Mouse (Mus musculus): ENCODE results near the gene Peak1. TPM values are rescaled to one million over a fixed set of nuclear protein-coding genes. Genes with fewer than 3 reads are reported as not detected.
"Not testable (repeated sequence)": the region's sequence is repeated elsewhere in the genome, so short reads cannot be mapped to it uniquely, and the experiment has no call there.

The Peak1 gene
- polyA plus RNA-seq, 1 experiment from 2014 or later = 11.2 TPM

- H3K9me3 ChIP-seq (replicated peaks) = no peaks in the 10 kb centered on the region
- WGBS = 63% methylated on average over 3 of the region's 3 CpGs
- H3K4me2 ChIP-seq (replicated peaks) = no peak overlapping the region
- peaks cover 10% of the 10 kb centered on the region for H3K36me3 ChIP-seq
- no peak overlapping the region for H3K9ac ChIP-seq
- H3K27me3 ChIP-seq = no peaks in the 10 kb centered on the region
- no peak overlapping the region for H3K4me3 ChIP-seq (replicated peaks)
- H3K4me1 ChIP-seq = no peaks in the 10 kb centered on the region
- H3K27ac ChIP-seq (replicated peaks) = 0 out of 2 replicates have a peak overlapping the region, but pooled peaks have one; percentile 0
- no peak for ATAC-seq (ENCODE audit: insufficient number of reproducible peaks, low FRiP score, low TSS enrichment, low read depth)
Measured at GRCm38 (mm10) chr9:56242686-56243085, 175.2 kb downstream of the Peak1 start.

DNA sequence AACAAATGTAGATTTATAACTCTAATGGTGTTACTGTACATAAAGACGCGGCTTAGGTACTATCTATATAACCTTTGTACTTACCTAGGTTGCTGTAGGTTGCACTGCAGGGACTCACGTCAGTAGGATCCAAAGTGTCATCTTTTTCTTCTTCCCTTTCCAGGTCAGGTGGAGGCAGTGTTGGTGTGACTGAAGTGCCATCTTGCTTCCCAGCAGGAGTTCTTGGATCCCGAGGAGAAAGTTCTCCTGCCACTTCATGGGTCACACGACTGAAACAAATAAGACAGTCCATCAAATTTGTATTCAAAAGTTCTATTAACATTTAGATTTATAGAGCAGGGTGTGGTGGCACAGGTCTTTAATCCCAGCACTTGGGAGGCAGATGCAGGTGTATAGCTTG is 176.8 kb downstream of the Peak1 start:
- Histone ChIP-seq H3K4me2 (replicated peaks) (no peak overlapping the region), H3K9ac (no peak overlapping the region), H3K36me3 (peaks cover 10% of the 10 kb centered on the region), H3K4me1 (no peaks in the 10 kb centered on the region), H3K27ac (replicated peaks) (no peak overlapping the region), H3K9me3 (replicated peaks) (no peaks in the 10 kb centered on the region), H3K4me3 (replicated peaks) (no peak overlapping the region), H3K27me3 (no peaks in the 10 kb centered on the region)
- 96% methylated on average over 5 of the region's 5 CpGs for WGBS
- ATAC-seq (ENCODE audit: insufficient number of reproducible peaks, low FRiP score, low TSS enrichment, low read depth) = no peak

GRCm38 (mm10) chr9:56235871-56236298 is 182.0 kb downstream of the Peak1 start:
- Histone ChIP-seq H3K9ac (no peak overlapping the region), H3K4me1 (peaks cover 13% of the 10 kb centered on the region), H3K9me3 (replicated peaks) (no peaks in the 10 kb centered on the region), H3K4me2 (replicated peaks) (no peak overlapping the region), H3K27me3 (no peaks in the 10 kb centered on the region), H3K36me3 (peaks cover 7% of the 10 kb centered on the region), H3K4me3 (replicated peaks) (no peak overlapping the region), H3K27ac (replicated peaks) (no peak overlapping the region)
- ATAC-seq (ENCODE audit: insufficient number of reproducible peaks, low FRiP score, low TSS enrichment, low read depth) = peak; percentile 65
- WGBS = 13% methylated on average over 6 of the region's 6 CpGs

DNA sequence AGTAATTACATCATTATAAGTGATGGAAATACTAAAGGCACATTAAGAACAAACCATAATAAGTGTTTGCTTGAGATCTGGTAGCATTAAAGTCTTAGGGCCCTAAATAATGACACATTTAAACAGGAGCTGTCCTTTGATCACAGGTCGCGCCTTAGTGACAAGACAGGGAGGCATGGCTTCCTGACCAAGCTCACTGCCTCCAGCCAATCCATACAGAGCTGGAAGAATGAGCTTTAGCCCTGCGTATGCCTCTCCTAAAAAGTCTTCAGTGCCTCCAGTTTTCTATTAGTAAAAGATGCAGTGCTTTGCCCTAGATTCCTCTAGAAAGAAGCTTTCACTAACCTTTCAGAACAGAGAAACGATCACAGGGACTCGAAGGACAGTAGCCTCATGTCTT is 182.6 kb downstream of the Peak1 start:
- no peak for ATAC-seq (ENCODE audit: insufficient number of reproducible peaks, low FRiP score, low TSS enrichment, low read depth)
- Histone ChIP-seq H3K4me2 (replicated peaks) (no peak overlapping the region), H3K4me3 (replicated peaks) (no peak overlapping the region), H3K9me3 (replicated peaks) (no peaks in the 10 kb centered on the region), H3K36me3 (peaks cover 3% of the 10 kb centered on the region; the same call in 1 of the 2 replicates), H3K27me3 (no peaks in the 10 kb centered on the region), H3K27ac (replicated peaks) (peak overlapping the region; percentile 18), H3K4me1 (peaks cover 13% of the 10 kb centered on the region), H3K9ac (no peak overlapping the region)
- 55% methylated on average over 5 of the region's 5 CpGs for WGBS

GRCm38 (mm10) chr9:56234561-56234960 is 183.3 kb downstream of the Peak1 start:
- Histone ChIP-seq H3K9ac (no peak overlapping the region), H3K4me2 (replicated peaks) (no peak overlapping the region), H3K4me1 (peaks cover 13% of the 10 kb centered on the region), H3K27ac (replicated peaks) (0 out of 2 replicates have a peak overlapping the region, but pooled peaks have one; percentile 55), H3K4me3 (replicated peaks) (no peak overlapping the region), H3K9me3 (replicated peaks) (no peaks in the 10 kb centered on the region), H3K36me3 (no peaks in the 10 kb centered on the region), H3K27me3 (no peaks in the 10 kb centered on the region)
- ATAC-seq (ENCODE audit: insufficient number of reproducible peaks, low FRiP score, low TSS enrichment, low read depth) = no peak
- WGBS = 38% methylated on average over 3 of the region's 3 CpGs

DNA sequence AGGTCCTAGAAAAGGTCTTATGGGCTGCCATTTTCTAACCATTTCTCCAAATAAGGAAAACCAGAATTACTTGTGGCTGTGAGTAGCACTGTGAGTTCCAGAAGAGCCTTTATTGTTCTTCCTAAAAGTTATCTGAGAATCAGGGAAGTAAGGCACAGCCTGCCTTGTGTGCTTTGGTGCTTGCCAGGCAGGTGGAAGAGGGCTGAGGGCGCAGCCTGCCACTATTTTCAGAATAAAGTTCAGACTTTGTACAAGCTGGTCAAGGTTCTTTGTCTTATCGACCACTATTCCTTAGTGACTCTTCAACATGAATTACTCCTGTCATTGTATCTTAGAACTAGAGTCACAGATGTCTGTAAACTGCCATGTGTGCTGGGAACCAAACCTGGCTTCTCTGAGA is 184.6 kb downstream of the Peak1 start:
- H3K4me1 ChIP-seq = peaks cover 13% of the 10 kb centered on the region
- H3K27me3 ChIP-seq = no peaks in the 10 kb centered on the region
- no peak overlapping the region for H3K4me3 ChIP-seq (replicated peaks)
- no peak for ATAC-seq (ENCODE audit: insufficient number of reproducible peaks, low FRiP score, low TSS enrichment, low read depth)
- 86% methylated on average over 2 of the region's 2 CpGs for WGBS
- no peak overlapping the region for H3K9ac ChIP-seq
- H3K9me3 ChIP-seq (replicated peaks) = no peaks in the 10 kb centered on the region
- no peaks in the 10 kb centered on the region for H3K36me3 ChIP-seq
- no peak overlapping the region for H3K4me2 ChIP-seq (replicated peaks)
- H3K27ac ChIP-seq (replicated peaks) = no peak overlapping the region

GRCm38 (mm10) chr9:56230906-56231305 is 187.0 kb downstream of the Peak1 start:
- no peak for ATAC-seq (ENCODE audit: insufficient number of reproducible peaks, low FRiP score, low TSS enrichment, low read depth)
- no peak overlapping the region for H3K9ac ChIP-seq
- no peak overlapping the region for H3K4me3 ChIP-seq (replicated peaks)
- peaks cover 13% of the 10 kb centered on the region for H3K4me1 ChIP-seq
- H3K36me3 ChIP-seq = peaks cover 9% of the 10 kb centered on the region; the same call in 1 of the 2 replicates
- H3K27me3 ChIP-seq = no peaks in the 10 kb centered on the region
- H3K4me2 ChIP-seq (replicated peaks) = no peak overlapping the region
- no peaks in the 10 kb centered on the region for H3K9me3 ChIP-seq (replicated peaks)
- no peak overlapping the region for H3K27ac ChIP-seq (replicated peaks)

DNA sequence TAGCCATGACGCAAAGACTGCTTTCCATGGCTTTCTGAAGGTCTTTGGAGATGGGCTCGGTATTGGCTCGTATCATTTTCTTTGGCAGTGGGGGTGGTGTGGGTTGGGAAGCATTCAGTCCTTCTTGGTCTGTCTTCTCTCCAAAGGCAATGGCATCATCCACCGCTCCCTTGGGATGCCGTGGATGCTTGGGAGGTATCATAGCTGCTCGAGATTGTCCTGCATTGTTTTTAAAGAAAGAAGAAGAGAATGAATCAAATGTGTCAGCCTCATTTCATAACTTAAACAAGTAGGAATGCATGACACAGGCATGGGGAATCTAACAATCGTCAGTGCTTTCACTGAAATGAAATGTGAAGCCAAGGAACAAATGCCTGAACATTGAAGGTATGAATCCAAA is 190.2 kb downstream of the Peak1 start:
- Histone ChIP-seq H3K4me1 (no peaks in the 10 kb centered on the region), H3K9me3 (replicated peaks) (no peaks in the 10 kb centered on the region), H3K9ac (no peak overlapping the region), H3K4me3 (replicated peaks) (no peak overlapping the region), H3K36me3 (peaks cover 9% of the 10 kb centered on the region; the same call in 1 of the 2 replicates), H3K4me2 (replicated peaks) (no peak overlapping the region), H3K27me3 (no peaks in the 10 kb centered on the region), H3K27ac (replicated peaks) (no peak overlapping the region)
- 82% methylated on average over 7 of the region's 7 CpGs for WGBS
- ATAC-seq (ENCODE audit: insufficient number of reproducible peaks, low FRiP score, low TSS enrichment, low read depth) = no peak

DNA sequence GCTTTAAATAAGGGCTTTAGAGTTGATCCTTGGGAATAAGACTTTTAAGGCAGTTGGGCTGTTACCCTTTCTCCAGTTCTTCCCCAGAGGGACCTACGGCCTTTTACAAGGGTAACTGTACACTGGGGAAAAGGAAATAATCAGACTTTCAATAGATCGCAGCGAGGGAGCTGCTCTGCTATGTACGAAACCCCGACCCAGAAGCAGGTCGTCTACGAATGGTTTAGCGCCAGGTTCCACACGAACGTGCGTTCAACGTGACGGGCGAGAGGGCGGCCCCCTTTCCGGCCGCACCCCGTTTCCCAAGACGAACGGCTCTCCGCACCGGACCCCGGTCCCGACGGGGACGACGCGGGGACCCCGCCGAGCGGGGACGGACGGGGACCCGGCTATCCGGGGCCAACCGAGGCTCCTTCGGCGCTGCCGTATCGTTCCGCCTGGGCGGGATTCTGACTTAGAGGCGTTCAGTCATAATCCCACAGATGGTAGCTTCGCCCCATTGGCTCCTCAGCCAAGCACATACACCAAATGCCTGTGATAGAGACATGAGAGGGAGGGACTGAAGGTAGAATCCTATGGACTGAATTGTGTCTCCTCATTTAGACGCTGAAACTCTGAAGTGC is 194.3 kb downstream of the Peak1 start:
- H3K4me2 ChIP-seq (replicated peaks) = peak overlapping the region; percentile 31
- H3K27me3 ChIP-seq; H3K27ac ChIP-seq (replicated peaks); H3K4me1 ChIP-seq; H3K9me3 ChIP-seq (replicated peaks); H3K36me3 ChIP-seq; H3K9ac ChIP-seq: not testable (repeated sequence)
- H3K4me3 ChIP-seq (replicated peaks) = peak overlapping the region; percentile 13
- 21% methylated on average over 44 of the region's 45 CpGs for WGBS
- ATAC-seq (ENCODE audit: insufficient number of reproducible peaks, low FRiP score, low TSS enrichment, low read depth) = peak; percentile 100

DNA sequence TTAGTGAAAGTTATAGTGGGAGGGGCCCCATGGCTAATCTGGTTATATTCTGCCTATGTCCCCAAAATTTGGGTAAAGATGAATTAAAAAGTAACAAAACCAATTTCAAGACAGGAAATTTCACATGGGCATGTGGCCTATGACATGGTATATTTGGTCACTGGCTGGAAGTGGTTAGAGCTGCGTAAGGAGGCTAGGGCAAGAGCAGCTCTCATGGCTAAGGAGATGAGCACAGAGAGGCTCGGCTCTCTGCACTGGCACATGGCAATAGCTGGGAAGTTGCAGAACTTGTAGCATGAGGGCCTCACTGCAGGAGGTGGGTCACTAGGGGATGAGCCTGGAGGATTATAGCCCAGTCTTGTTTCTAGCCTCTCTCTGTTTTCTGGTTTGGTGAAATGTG is 199.0 kb downstream of the Peak1 start:
- no peaks in the 10 kb centered on the region for H3K9me3 ChIP-seq (replicated peaks)
- H3K27me3 ChIP-seq = no peaks in the 10 kb centered on the region
- no peak overlapping the region for H3K4me2 ChIP-seq (replicated peaks)
- H3K27ac ChIP-seq (replicated peaks) = no peak overlapping the region
- no peak for ATAC-seq (ENCODE audit: insufficient number of reproducible peaks, low FRiP score, low TSS enrichment, low read depth)
- 86% methylated on average over 2 of the region's 2 CpGs for WGBS
- H3K4me1 ChIP-seq = peaks cover 6% of the 10 kb centered on the region
- H3K9ac ChIP-seq = no peak overlapping the region
- no peaks in the 10 kb centered on the region for H3K36me3 ChIP-seq
- H3K4me3 ChIP-seq (replicated peaks) = no peak overlapping the region

GRCm38 (mm10) chr9:56218043-56218442 is 199.8 kb downstream of the Peak1 start:
- Histone ChIP-seq H3K9ac (no peak overlapping the region), H3K4me3 (replicated peaks) (no peak overlapping the region), H3K4me1 (peaks cover 11% of the 10 kb centered on the region), H3K9me3 (replicated peaks) (no peaks in the 10 kb centered on the region), H3K36me3 (no peaks in the 10 kb centered on the region), H3K27me3 (no peaks in the 10 kb centered on the region), H3K27ac (replicated peaks) (no peak overlapping the region), H3K4me2 (replicated peaks) (no peak overlapping the region)
- ATAC-seq (ENCODE audit: insufficient number of reproducible peaks, low FRiP score, low TSS enrichment, low read depth) = no peak
- 84% methylated on average over 2 of the region's 2 CpGs for whole genome bisulfite sequencing

DNA sequence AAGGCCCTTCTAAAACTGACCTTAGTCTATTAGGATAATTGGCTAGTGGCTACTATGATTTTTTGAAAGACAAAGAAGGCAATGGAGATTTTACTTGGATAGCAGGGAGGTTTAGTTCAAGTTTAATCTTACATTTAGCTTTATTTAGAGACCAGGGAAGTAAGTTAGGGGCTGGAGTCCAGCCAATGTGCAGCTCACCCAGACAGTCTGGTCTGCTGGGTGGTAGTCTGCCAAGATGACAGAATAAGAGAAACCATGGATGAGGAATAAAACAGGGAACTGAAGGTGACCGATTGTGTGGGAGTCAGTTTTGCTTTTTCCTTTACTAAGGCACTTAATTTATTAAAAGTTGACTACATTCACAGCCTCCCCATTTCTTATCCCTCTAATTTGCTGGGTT is 200.5 kb downstream of the Peak1 start:
- H3K4me3 ChIP-seq (replicated peaks) = no peak overlapping the region
- H3K9me3 ChIP-seq (replicated peaks) = no peaks in the 10 kb centered on the region
- H3K36me3 ChIP-seq = no peaks in the 10 kb centered on the region
- peaks cover 11% of the 10 kb centered on the region for H3K4me1 ChIP-seq
- no peak for ATAC-seq (ENCODE audit: insufficient number of reproducible peaks, low FRiP score, low TSS enrichment, low read depth)
- no peaks in the 10 kb centered on the region for H3K27me3 ChIP-seq
- no peak overlapping the region for H3K4me2 ChIP-seq (replicated peaks)
- H3K9ac ChIP-seq = no peak overlapping the region
- WGBS = 85% methylated on average over 1 of the region's 1 CpGs
- H3K27ac ChIP-seq (replicated peaks) = no peak overlapping the region
